Mouse (Mus musculus) cerebellum, adult 2 months (tissue): Measurements from ENCODE around the gene Pebp1.

Experiments
- CTCF ChIP-seq: fragments of 200-500 bp; IDR thresholded peaks from 2 replicates; pipeline ENCODE4 v1.5.1; 2011; ENCODE audit warnings: low read depth, mild to moderate bottlenecking, control low read depth, low read length, moderate library complexity, borderline replicate concordance; ENCODE audit not compliant: insufficient read depth
- POLR2A ChIP-seq: fragments of 200-500 bp; IDR thresholded peaks from 2 replicates; pipeline ENCODE4 v1.6.1; 2011; ENCODE audit warnings: low read length, control low read depth, borderline replicate concordance; ENCODE audit not compliant: insufficient read depth

DNA sequence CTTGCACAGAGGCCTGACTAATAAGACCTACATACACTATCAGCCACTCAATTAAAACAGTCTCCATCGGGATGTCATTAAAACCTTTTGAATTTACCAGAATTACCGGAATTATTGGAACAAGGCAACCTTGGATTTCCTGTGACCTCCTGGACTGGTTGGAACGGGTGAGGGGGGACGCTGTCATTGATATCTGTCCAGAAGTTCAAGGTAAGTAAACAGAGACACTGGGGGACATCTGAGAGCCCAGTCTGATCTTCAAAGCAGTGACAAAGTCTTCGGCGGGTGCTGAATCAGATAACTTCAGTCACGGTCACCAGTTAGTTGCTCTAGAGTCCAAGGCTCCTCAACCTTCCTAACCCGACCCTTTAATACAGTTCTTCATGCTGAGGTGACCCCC, 7.6 kb upstream of the Pebp1 start:
- no peak for TF ChIP-seq CTCF
- no peak for TF ChIP-seq POLR2A
